Comparison of ENCODE assay signal across 8 mouse cellular contexts in genomic region chr17:66404883-66405590, GRCm38 (mm10). TPM values are rescaled to one million over a fixed set of nuclear protein-coding genes. Genes with fewer than 3 reads are reported as not detected.
DNase-seq lines count a peak whose midpoint lies in the region; ATAC-seq and TF ChIP-seq lines count a peak whose summit lies in the region.

No protein-coding gene starts in this region.

- no peak for TF ChIP-seq EP300 in stomach, postnatal 0 days (optimal IDR thresholded peaks at IDR 0.05)

- 0 out of 2 replicates have a peak, but pooled peaks cover 4% of the 10 kb centered on the region for H3K27me3 ChIP-seq in forebrain, embryonic 13.5 days
- no peaks in the 10 kb centered on the region for H3K27me3 ChIP-seq in hindbrain, embryonic 16.5 days (replicated peaks; ENCODE audit: control insufficient read depth, insufficient read depth, low read length)
- H3K27me3 ChIP-seq in stomach, postnatal 0 days (ENCODE audit: control insufficient read depth, insufficient read depth, low read length), result no peaks in the 10 kb centered on the region

- no peaks in the 10 kb centered on the region for H3K9me3 ChIP-seq in forebrain, embryonic 13.5 days (replicated peaks)
- H3K9me3 ChIP-seq in hindbrain, embryonic 16.5 days (ENCODE audit: control insufficient read depth, low read length), result no peaks in the 10 kb centered on the region
- H3K9me3 ChIP-seq in stomach, postnatal 0 days (ENCODE audit: control insufficient read depth, low read length), result no peaks in the 10 kb centered on the region

- peaks cover 46% of the 10 kb centered on the region for H3K4me1 ChIP-seq in forebrain, embryonic 13.5 days
- H3K4me1 ChIP-seq in hindbrain, embryonic 16.5 days (ENCODE audit: control insufficient read depth, insufficient read depth, low read depth, low read length), result peaks cover 32% of the 10 kb centered on the region
- 0 out of 2 replicates have a peak, but pooled peaks cover 2% of the 10 kb centered on the region for H3K4me1 ChIP-seq in stomach, postnatal 0 days (replicated peaks; ENCODE audit: control insufficient read depth, insufficient read depth)

- DNase-seq in layer of hippocampus, postnatal 10 days (ENCODE audit: low spot score in 2 of 2), result peak; percentile 32 to 40
- DNase-seq in layer of hippocampus, adult 9-10 months (ENCODE audit: low spot score), result no peak
- DNase-seq in adrenal gland, postnatal 25 days, result peak; percentile 86
- DNase-seq in lung, postnatal 14 days, result peak; percentile 79
- peak; percentile 45 for DNase-seq in stomach, postnatal 0 days (ENCODE audit: low spot score)

- peak overlapping the region; percentile 16; the same call in 1 of the 2 replicates for H3K27ac ChIP-seq in forebrain, embryonic 13.5 days
- H3K27ac ChIP-seq in hindbrain, embryonic 16.5 days (ENCODE audit: low read depth, low read length), result peak overlapping the region; percentile 53; the same call in 1 of the 2 replicates
- peak overlapping the region; percentile 19; the same call in 1 of the 2 replicates for H3K27ac ChIP-seq in stomach, postnatal 0 days (replicated peaks)

- H3K4me3 ChIP-seq in forebrain, embryonic 13.5 days, result no peak overlapping the region
- no peak overlapping the region for H3K4me3 ChIP-seq in hindbrain, embryonic 16.5 days (ENCODE audit: low read length)
- H3K4me3 ChIP-seq in stomach, postnatal 0 days (ENCODE audit: low read depth, low read length), result no peak overlapping the region

- 11% methylated on average over 10 of the region's 10 CpGs for WGBS in forebrain, embryonic 13.5 days
- 22% methylated on average over 10 of the region's 10 CpGs for WGBS in hindbrain, embryonic 16.5 days
- WGBS in stomach, postnatal 0 days, result 16% methylated on average over 10 of the region's 10 CpGs

- peak; percentile 18 for TF ChIP-seq CTCF in stomach, postnatal 0 days (IDR thresholded peaks at IDR 0.05; ENCODE audit: low read depth)

- ATAC-seq in forebrain, embryonic 13.5 days, result peak; percentile 39; the same call in 1 of the 2 replicates
- peak; percentile 29; the same call in 1 of the 2 replicates for ATAC-seq in hindbrain, embryonic 16.5 days
- no peak for ATAC-seq in stomach, postnatal 0 days (ENCODE audit: low FRiP score, low TSS enrichment)
- no peak for ATAC-seq in inflammation-experienced regulatory T-cells, adult 6 months

- H3K4me2 ChIP-seq in forebrain, embryonic 13.5 days, result peak overlapping the region; percentile 36
- peak overlapping the region; percentile 18 for H3K4me2 ChIP-seq in hindbrain, embryonic 16.5 days (ENCODE audit: low read length)
- H3K4me2 ChIP-seq in stomach, postnatal 0 days (replicated peaks; ENCODE audit: low read depth), result no peak overlapping the region; the same call in 1 of the 2 replicates

- peaks cover 8% of the 10 kb centered on the region for H3K36me3 ChIP-seq in forebrain, embryonic 13.5 days (ENCODE audit: poor library complexity, severe bottlenecking)
- no peaks in the 10 kb centered on the region for H3K36me3 ChIP-seq in hindbrain, embryonic 16.5 days (ENCODE audit: control insufficient read depth, insufficient read depth, low read length)
- H3K36me3 ChIP-seq in stomach, postnatal 0 days (ENCODE audit: control insufficient read depth, insufficient read depth, low read length), result no peaks in the 10 kb centered on the region

- 0 out of 2 replicates have a peak overlapping the region, but pooled peaks have one; percentile 5 for H3K9ac ChIP-seq in forebrain, embryonic 13.5 days
- H3K9ac ChIP-seq in hindbrain, embryonic 16.5 days (ENCODE audit: low read depth, low read length), result no peak overlapping the region
- no peak overlapping the region for H3K9ac ChIP-seq in stomach, postnatal 0 days (ENCODE audit: low read length)

RNA-seq across cellular contexts. Expression of gene Mtcl1, which starts 44.5 kb away (rescaled TPM):
- 10 to 100 TPM; 30.0 to 41.4 TPM for total RNA-seq in layer of hippocampus, postnatal 10 days (2021)
- 13.4 and 14.7 TPM in 2 replicates for total RNA-seq in adrenal gland, postnatal 25 days (2021)
- 33.0 and 33.9 TPM in 2 replicates for polyA plus RNA-seq in forebrain, embryonic 13.5 days (2015; fragmentation: Nextera tagmentation; extraction: Ambion mirVana)
- polyA plus RNA-seq in hindbrain, embryonic 16.5 days (2015; fragmentation: Nextera tagmentation; extraction: Ambion mirVana), result 28.0 and 33.2 TPM in 2 replicates
- 1.8 and 2.2 TPM in 2 replicates for polyA plus RNA-seq in stomach, postnatal 0 days (2015; fragmentation: Nextera tagmentation; extraction: Ambion mirVana)
- polyA plus RNA-seq in inflammation-experienced regulatory T-cells, adult 6 months (2017; shearing (Covaris generic)), result under 1 TPM in 1 of 3 experiments, not detected in 2; 0.39 TPM

Comparison
In these comparisons a context has a peak if more than half of its experiments do, and no peak if none do; other contexts are left out.
1. ATAC-seq: peak in forebrain, embryonic 13.5 days (single experiment) and hindbrain, embryonic 16.5 days (single experiment); none in stomach, postnatal 0 days (single experiment) and inflammation-experienced regulatory T-cells, adult 6 months (single experiment).
2. Peak in every context shown above with its lines, with median percentiles within 50 percentile points of each other: H3K27ac ChIP-seq.